Mouse (Mus musculus) hindbrain, postnatal 0 days (tissue): ENCODE measurements around the gene Ttk. TPM values are rescaled to one million over a fixed set of nuclear protein-coding genes. Genes with fewer than 3 reads are reported as not detected.

ENCODE experiments used
- ATAC-seq: fragments of 200-750 bp; cut with Nextera tagmentation; 2 replicates; pipeline ENCODE4 v1.8.0; 2017; ENCODE audit warnings: mild to moderate bottlenecking, moderate TSS enrichment, moderate library complexity
- DNase-seq: peaks from one replicate; pipeline ENCODE4 v3.0.0-alpha.2; 2015; ENCODE audit warnings: low spot score
- H3K27ac ChIP-seq: fragments of 300-500 bp; sonication (generic); 2 replicates; pipeline ENCODE4 v1.5.1; 2014; ENCODE audit warnings: mild to moderate bottlenecking
- H3K27me3 ChIP-seq: fragments of 300-500 bp; sonication (generic); 2 replicates; pipeline ENCODE4 v1.6.1; 2014; ENCODE audit warnings: low read length, mixed read lengths; ENCODE audit not compliant: insufficient read depth
- H3K36me3 ChIP-seq: fragments of 300-500 bp; sonication (generic); 2 replicates; pipeline ENCODE4 v1.6.1; 2014; ENCODE audit warnings: low read length, mixed read lengths; ENCODE audit not compliant: insufficient read depth
- H3K4me1 ChIP-seq: fragments of 300-500 bp; sonication (generic); 2 replicates; pipeline ENCODE4 v1.6.1; 2014; ENCODE audit warnings: antibody characterized with exemption, low read length, mixed read lengths; ENCODE audit not compliant: insufficient read depth
- H3K4me2 ChIP-seq: fragments of 300-500 bp; sonication (generic); 2 replicates; pipeline ENCODE4 v1.6.1; 2014; ENCODE audit warnings: low read depth, mild to moderate bottlenecking, low read length, moderate library complexity, mixed read lengths
- H3K4me3 ChIP-seq: fragments of 300-500 bp; sonication (generic); 2 replicates; pipeline ENCODE4 v1.5.1; 2014; ENCODE audit warnings: low read length
- H3K9ac ChIP-seq: fragments of 300-500 bp; sonication (generic); replicated peaks from 2 replicates; pipeline ENCODE4 v1.6.1; 2014; ENCODE audit warnings: mild to moderate bottlenecking, low read length, moderate library complexity, mixed read lengths
- H3K9me3 ChIP-seq: fragments of 300-500 bp; sonication (generic); 2 replicates; pipeline ENCODE4 v1.6.1; 2016; ENCODE audit warnings: low read length, mixed read lengths
- CTCF ChIP-seq: IDR thresholded peaks from 2 replicates; pipeline ENCODE4 v1.5.1; 2016; ENCODE audit warnings: antibody characterized with exemption, control low read depth, low read depth
- WGBS: fragments of 180-500 bp; shearing (Covaris S2); extraction: QIAGEN DNeasy Blood & Tissue Kit; methylation state at CpG from one replicate; pipeline ENCODE4 v1.1.7; 2014; 5-methylcytosine and 5-hydroxymethylcytosine counted together
- polyA plus RNA-seq: library from polyadenylated mRNA; unstranded; fragments of >200 nt; fragmentation: Nextera tagmentation; extraction: Ambion mirVana; gene quantifications from 2 replicates; pipeline ENCODE4 v1.2.1, GENCODE M21; 2015
- total RNA-seq: library from RNA; depleted of rRNA; stranded (reverse); fragments of >200 nt; gene quantifications from 2 replicates; pipeline ENCODE4 v1.2.3, GENCODE M21; 2014

The Ttk gene
- total and polyA plus RNA-seq, 2 experiments from 2014 or later, result 3.0 to 4.3 TPM

DNA sequence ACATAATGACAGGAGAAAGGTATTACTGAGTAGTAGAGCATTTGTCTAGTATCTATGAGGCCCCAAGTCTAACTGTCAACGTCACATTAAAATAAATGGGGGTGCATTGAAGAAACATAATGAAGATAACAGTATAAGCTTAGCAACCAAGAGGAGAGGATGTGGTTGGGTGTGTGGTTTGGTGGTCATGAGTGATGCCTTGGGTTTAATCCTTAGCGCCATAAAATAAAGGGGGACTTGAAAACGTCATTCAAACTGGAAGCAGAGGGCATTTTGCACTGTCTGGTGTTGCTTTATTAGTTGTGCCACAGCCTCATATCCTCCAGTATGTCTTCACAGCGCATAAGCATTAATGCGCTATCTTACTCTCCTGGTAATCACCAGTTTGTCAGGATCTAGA is 4.6 kb upstream of the Ttk start:
- no peak overlapping the region for H3K4me3 ChIP-seq
- H3K4me2 ChIP-seq, result no peak overlapping the region
- no peaks in the 10 kb centered on the region for H3K36me3 ChIP-seq
- H3K9me3 ChIP-seq, result no peaks in the 10 kb centered on the region
- H3K27ac ChIP-seq, result no peak overlapping the region
- WGBS, result 86% methylated on average over 5 of the region's 5 CpGs
- ATAC-seq (no peak), DNase-seq (no peak)
- H3K4me1 ChIP-seq, result 0 out of 2 replicates have a peak, but pooled peaks cover under 1% of the 10 kb centered on the region
- no peak for TF ChIP-seq CTCF
- no peak overlapping the region for H3K9ac ChIP-seq
- H3K27me3 ChIP-seq, result no peaks in the 10 kb centered on the region

DNA sequence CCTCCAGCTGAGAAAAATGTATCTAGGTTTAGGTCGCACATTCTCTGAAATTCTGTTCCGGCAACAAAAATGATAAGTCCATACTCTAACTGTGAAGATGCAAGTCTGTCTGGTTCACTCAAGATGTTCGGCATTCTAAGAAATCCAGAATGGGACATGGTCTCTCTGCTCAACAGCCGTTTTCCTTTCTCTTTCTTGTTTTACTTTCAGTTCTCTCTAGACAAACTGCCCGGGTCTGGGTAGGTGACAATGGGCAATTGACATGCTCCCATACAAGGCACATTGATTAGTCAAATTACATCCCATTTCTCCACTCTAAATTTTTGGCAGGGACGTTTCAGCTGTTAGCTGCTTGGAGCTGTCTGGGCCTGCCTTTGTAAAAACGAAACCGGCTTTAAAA is 3.3 kb upstream of the Ttk start:
- no peak overlapping the region for H3K27ac ChIP-seq
- TF ChIP-seq CTCF, result no peak
- ATAC-seq, result no peak
- H3K9ac ChIP-seq, result no peak overlapping the region
- H3K4me2 ChIP-seq, result no peak overlapping the region
- no peaks in the 10 kb centered on the region for H3K36me3 ChIP-seq
- WGBS, result 77% methylated on average over 8 of the region's 8 CpGs
- no peaks in the 10 kb centered on the region for H3K27me3 ChIP-seq
- no peaks in the 10 kb centered on the region for H3K9me3 ChIP-seq
- 0 out of 2 replicates have a peak, but pooled peaks cover 3% of the 10 kb centered on the region for H3K4me1 ChIP-seq
- DNase-seq, result no peak
- no peak overlapping the region for H3K4me3 ChIP-seq

GRCm38 (mm10) chr9:83834748-83835313 is 342 bp downstream of the Ttk start:
- ATAC-seq (peak; percentile 72; the same call in 1 of the 2 replicates), DNase-seq (no peak)
- TF ChIP-seq CTCF, result no peak
- 0 out of 2 replicates have a peak, but pooled peaks cover 3% of the 10 kb centered on the region for H3K4me1 ChIP-seq
- peak overlapping the region; percentile 78 for H3K4me3 ChIP-seq
- H3K36me3 ChIP-seq, result no peaks in the 10 kb centered on the region
- H3K4me2 ChIP-seq, result peak overlapping the region; percentile 97
- H3K9ac ChIP-seq, result peak overlapping the region; percentile 88
- no peaks in the 10 kb centered on the region for H3K27me3 ChIP-seq
- H3K27ac ChIP-seq, result no peak overlapping the region
- no peaks in the 10 kb centered on the region for H3K9me3 ChIP-seq
- 2% methylated on average over 27 of the region's 27 CpGs for WGBS

DNA sequence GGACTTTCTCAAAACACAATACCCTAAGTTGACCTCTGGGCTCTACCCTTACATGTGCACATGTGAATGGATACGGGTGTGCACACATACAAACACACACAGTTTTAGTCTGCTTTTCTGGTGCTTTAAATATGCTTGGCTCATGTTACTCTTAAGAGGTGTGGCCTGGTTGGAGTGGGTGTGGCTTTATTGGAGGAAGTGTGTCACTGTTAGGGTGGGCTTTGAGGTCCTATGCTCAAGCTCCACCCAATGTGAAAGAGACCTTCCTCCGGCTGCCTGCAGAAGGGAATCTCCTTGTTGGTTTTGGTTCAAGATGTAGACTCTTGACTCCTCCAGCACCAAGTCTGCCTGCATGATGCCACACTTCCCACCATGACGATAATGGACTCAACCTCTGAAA is 18.0 kb downstream of the Ttk start:
- Histone ChIP-seq H3K4me3 (no peak overlapping the region), H3K4me1 (no peaks in the 10 kb centered on the region)
- TF ChIP-seq CTCF, result no peak

GRCm38 (mm10) chr9:83865165-83865564 is 30.7 kb downstream of the Ttk start:
- 87% methylated on average over 4 of the region's 4 CpGs for WGBS
- no peak overlapping the region for H3K9ac ChIP-seq
- no peaks in the 10 kb centered on the region for H3K9me3 ChIP-seq
- no peaks in the 10 kb centered on the region for H3K27me3 ChIP-seq
- H3K27ac ChIP-seq, result no peak overlapping the region
- no peak for ATAC-seq
- H3K36me3 ChIP-seq, result no peaks in the 10 kb centered on the region
- no peaks in the 10 kb centered on the region for H3K4me1 ChIP-seq
- H3K4me2 ChIP-seq, result no peak overlapping the region
- no peak for TF ChIP-seq CTCF
- H3K4me3 ChIP-seq, result no peak overlapping the region
- no peak for DNase-seq

More for the DNA sequence above, 18.0 kb downstream of the Ttk start:
- 90% methylated on average over 3 of the region's 3 CpGs for WGBS
- H3K27me3 ChIP-seq, result no peaks in the 10 kb centered on the region
- DNase-seq (no peak), ATAC-seq (no peak)
- H3K27ac ChIP-seq, result no peak overlapping the region
- H3K4me2 ChIP-seq, result no peak overlapping the region
- H3K9ac ChIP-seq, result no peak overlapping the region
- H3K36me3 ChIP-seq, result no peaks in the 10 kb centered on the region
- H3K9me3 ChIP-seq, result no peaks in the 10 kb centered on the region

- no peaks in the 10 kb centered on the region for H3K4me1 ChIP-seq
- H3K9ac ChIP-seq, result no peak overlapping the region
- WGBS, result 76% methylated on average over 6 of the region's 6 CpGs
- no peaks in the 10 kb centered on the region for H3K27me3 ChIP-seq
- no peak overlapping the region for H3K4me3 ChIP-seq
- H3K4me2 ChIP-seq, result no peak overlapping the region
- no peak overlapping the region for H3K27ac ChIP-seq
- no peaks in the 10 kb centered on the region for H3K9me3 ChIP-seq
- no peak for TF ChIP-seq CTCF
- no peaks in the 10 kb centered on the region for H3K36me3 ChIP-seq
- ATAC-seq, result no peak
- DNase-seq, result no peak
Observed at GRCm38 (mm10) chr9:83882191-83882590, 47.7 kb downstream of the Ttk start.

GRCm38 (mm10) chr9:83886149-83886548 is 51.7 kb downstream of the Ttk start:
- Histone ChIP-seq H3K4me2 (no peak overlapping the region), H3K27ac (no peak overlapping the region), H3K9me3 (no peaks in the 10 kb centered on the region), H3K36me3 (no peaks in the 10 kb centered on the region), H3K27me3 (no peaks in the 10 kb centered on the region), H3K4me3 (no peak overlapping the region), H3K9ac (no peak overlapping the region), H3K4me1 (no peaks in the 10 kb centered on the region)
- no peak for TF ChIP-seq CTCF
- ATAC-seq, result no peak
- DNase-seq, result no peak
